Mouse (Mus musculus) neural tube, embryonic 11.5 days (tissue): ENCODE measurements around the gene Nrn1l. TPM values are rescaled to one million over a fixed set of nuclear protein-coding genes. Genes with fewer than 3 reads are reported as not detected.

Source experiments
- ATAC-seq: fragments of 200-750 bp; cut with Nextera tagmentation; 2 replicates; pipeline ENCODE4 v1.8.0; 2017; ENCODE audit warnings: moderate number of reproducible peaks, mild to moderate bottlenecking, moderate TSS enrichment, moderate library complexity; ENCODE audit not compliant: insufficient read depth, low FRiP score, low TSS enrichment
- DNase-seq: peaks from one replicate; pipeline ENCODE4 v3.0.0-alpha.2; 2015; ENCODE audit warnings: low spot score
- H3K27ac ChIP-seq: fragments of 300-500 bp; sonication (generic); 2 replicates; pipeline ENCODE4 v1.5.1; 2014; ENCODE audit warnings: low read depth, mild to moderate bottlenecking, low read length
- H3K27me3 ChIP-seq: fragments of 300-500 bp; sonication (generic); 2 replicates; pipeline ENCODE4 v1.6.1; 2014; ENCODE audit warnings: mild to moderate bottlenecking, low read length, mixed read lengths; ENCODE audit not compliant: control insufficient read depth, insufficient read depth
- H3K36me3 ChIP-seq: fragments of 300-500 bp; sonication (generic); 2 replicates; pipeline ENCODE4 v1.6.1; 2014; ENCODE audit warnings: mild to moderate bottlenecking, low read length, moderate library complexity, mixed read lengths; ENCODE audit not compliant: control insufficient read depth, insufficient read depth
- H3K4me1 ChIP-seq: fragments of 300-500 bp; sonication (generic); 2 replicates; pipeline ENCODE4 v1.6.1; 2014; ENCODE audit warnings: low read length, mixed read lengths; ENCODE audit not compliant: control insufficient read depth, insufficient read depth
- H3K4me2 ChIP-seq: fragments of 300-500 bp; sonication (generic); 2 replicates; pipeline ENCODE4 v1.6.1; 2014; ENCODE audit warnings: low read depth, mild to moderate bottlenecking, moderate library complexity
- H3K4me3 ChIP-seq: fragments of 300-500 bp; sonication (generic); 2 replicates; pipeline ENCODE4 v1.5.1; 2014; ENCODE audit warnings: low read depth, low read length
- H3K9ac ChIP-seq: fragments of 300-500 bp; sonication (generic); 2 replicates; pipeline ENCODE4 v1.6.1; 2014; ENCODE audit warnings: mild to moderate bottlenecking, low read length
- H3K9me3 ChIP-seq: fragments of 300-500 bp; sonication (generic); 2 replicates; pipeline ENCODE4 v1.6.1; 2016; ENCODE audit warnings: low read length; ENCODE audit not compliant: control insufficient read depth
- WGBS: fragments of 180-500 bp; shearing (Covaris S2); extraction: QIAGEN DNeasy Blood & Tissue Kit; methylation state at CpG from one replicate; pipeline ENCODE4 v1.1.7; 2014; 5-methylcytosine and 5-hydroxymethylcytosine counted together
- polyA plus RNA-seq: library from polyadenylated mRNA; unstranded; fragments of >200 nt; fragmentation: Nextera tagmentation; extraction: Ambion mirVana; gene quantifications from 2 replicates; pipeline ENCODE4 v1.2.1, GENCODE M21; 2014

The Nrn1l gene
- polyA plus RNA-seq, 1 experiment from 2014 or later: not detected

GRCm38 (mm10) chr8:105936866-105937475 is 43.6 kb downstream of the Nrn1l start:
- peak overlapping the region; percentile 74 for H3K4me3 ChIP-seq
- peak; percentile 91 for ATAC-seq
- H3K27me3 ChIP-seq: no peaks in the 10 kb centered on the region
- WGBS: under 1% methylated on average over 30 of the region's 30 CpGs
- peak overlapping the region; percentile 79 for H3K9ac ChIP-seq
- DNase-seq: peak; percentile 87
- no peaks in the 10 kb centered on the region for H3K36me3 ChIP-seq
- H3K4me2 ChIP-seq: peak overlapping the region; percentile 97
- H3K9me3 ChIP-seq: no peaks in the 10 kb centered on the region
- peaks cover 10% of the 10 kb centered on the region for H3K4me1 ChIP-seq
- H3K27ac ChIP-seq: peak overlapping the region; percentile 83

GRCm38 (mm10) chr8:105937496-105938305 is 44.3 kb downstream of the Nrn1l start:
- H3K27ac ChIP-seq: peak overlapping the region; percentile 83
- peak overlapping the region; percentile 79 for H3K9ac ChIP-seq
- H3K27me3 ChIP-seq: no peaks in the 10 kb centered on the region
- peak overlapping the region; percentile 97 for H3K4me2 ChIP-seq
- no peaks in the 10 kb centered on the region for H3K36me3 ChIP-seq
- WGBS: under 1% methylated on average over 33 of the region's 33 CpGs
- peak; percentile 51 for DNase-seq
- peaks cover 10% of the 10 kb centered on the region for H3K4me1 ChIP-seq
- H3K4me3 ChIP-seq: peak overlapping the region; percentile 74
- H3K9me3 ChIP-seq: no peaks in the 10 kb centered on the region
- peak; percentile 59 for ATAC-seq

- ATAC-seq (no peak), DNase-seq (no peak)
- H3K4me2 ChIP-seq: peak within 1 kb of the TSS; percentile 97
- peak within 1 kb of the TSS; percentile 79 for H3K9ac ChIP-seq
- no peaks in the 10 kb centered on the region for H3K36me3 ChIP-seq
- no peaks in the 10 kb centered on the region for H3K27me3 ChIP-seq
- peak within 1 kb of the TSS; percentile 83 for H3K27ac ChIP-seq
- peaks cover 10% of the 10 kb centered on the region for H3K4me1 ChIP-seq
- WGBS: 43% methylated on average over 4 of the region's 4 CpGs
- H3K9me3 ChIP-seq: no peaks in the 10 kb centered on the region
- peak within 1 kb of the TSS; percentile 74 for H3K4me3 ChIP-seq
These were observed 44.9 kb downstream of the Nrn1l start, which contains the start of gene Psmb10 for GRCm38 (mm10) chr8:105938306-105938669. TSS of gene Psmb10 (minus strand) at chr8:105938444.

- no peak for DNase-seq
- Histone ChIP-seq H3K4me3 (no peak overlapping the region), H3K27me3 (no peaks in the 10 kb centered on the region), H3K4me2 (no peak overlapping the region), H3K9me3 (no peaks in the 10 kb centered on the region), H3K9ac (no peak overlapping the region), H3K36me3 (peaks cover 5% of the 10 kb centered on the region), H3K27ac (no peak overlapping the region), H3K4me1 (peaks cover 4% of the 10 kb centered on the region; the same call in 1 of the 2 replicates)
- ATAC-seq: no peak
- 96% methylated on average over 11 of the region's 11 CpGs for WGBS
These were observed 48.7 kb downstream of the Nrn1l start for GRCm38 (mm10) chr8:105942026-105942425.

- Histone ChIP-seq H3K36me3 (peaks cover 5% of the 10 kb centered on the region), H3K27me3 (no peaks in the 10 kb centered on the region), H3K4me3 (no peak overlapping the region), H3K4me1 (peaks cover 4% of the 10 kb centered on the region; the same call in 1 of the 2 replicates), H3K9ac (no peak overlapping the region), H3K4me2 (no peak overlapping the region), H3K27ac (no peak overlapping the region), H3K9me3 (no peaks in the 10 kb centered on the region)
- no peak for ATAC-seq
- no peak for DNase-seq
- WGBS: 100% methylated on average over 5 of the region's 5 CpGs
These were observed 49.2 kb downstream of the Nrn1l start for GRCm38 (mm10) chr8:105942542-105942941.

GRCm38 (mm10) chr8:105943321-105943739 is 50.0 kb downstream of the Nrn1l start, which contains the start of gene Lcat:
TSS of gene Lcat (minus strand) at chr8:105943382.
- no peak for DNase-seq
- 81% methylated on average over 8 of the region's 8 CpGs for WGBS
- H3K9me3 ChIP-seq: no peaks in the 10 kb centered on the region
- H3K4me3 ChIP-seq: no peak within 1 kb of the TSS
- H3K27ac ChIP-seq: no peak within 1 kb of the TSS
- ATAC-seq: no peak
- no peaks in the 10 kb centered on the region for H3K27me3 ChIP-seq
- H3K36me3 ChIP-seq: peaks cover 5% of the 10 kb centered on the region
- H3K4me2 ChIP-seq: no peak within 1 kb of the TSS
- H3K4me1 ChIP-seq: no peaks in the 10 kb centered on the region
- no peak within 1 kb of the TSS for H3K9ac ChIP-seq

Other genes starting within 250 kb of the Nrn1l start
- gene Carmil2, start 207.3 kb upstream of the Nrn1l start, polyA plus RNA-seq: 4.6 and 5.0 TPM in 2 replicates
- gene Acd, start 192.5 kb upstream of the Nrn1l start, polyA plus RNA-seq: 74.3 and 76.7 TPM in 2 replicates
- 23.1 and 24.1 TPM in 2 replicates for gene Pard6a, start 192.4 kb upstream of the Nrn1l start, polyA plus RNA-seq
- gene 4933405L10Rik, start 185.9 kb upstream of the Nrn1l start, polyA plus RNA-seq: 0.20 TPM in 1 of 2 replicates, not detected in the other
- 27.6 and 27.8 TPM in 2 replicates for gene Enkd1, start 185.4 kb upstream of the Nrn1l start, polyA plus RNA-seq
- 35.5 and 42.0 TPM in 2 replicates for gene Gfod2, start 134.9 kb upstream of the Nrn1l start, polyA plus RNA-seq
- gene Ranbp10, start 66.2 kb upstream of the Nrn1l start, polyA plus RNA-seq: 12.3 and 13.5 TPM in 2 replicates
- 0.18 and 0.24 TPM in 2 replicates for gene Tsnaxip1, start 65.8 kb upstream of the Nrn1l start, polyA plus RNA-seq
- 58.3 and 62.6 TPM in 2 replicates for gene Cenpt, start 40.3 kb upstream of the Nrn1l start, polyA plus RNA-seq
- 68.9 and 71.8 TPM in 2 replicates for gene Thap11, start 38.4 kb upstream of the Nrn1l start, polyA plus RNA-seq
- gene Nutf2, start 33.0 kb upstream of the Nrn1l start, polyA plus RNA-seq: 342 and 344 TPM in 2 replicates
- gene Edc4, start 12.7 kb upstream of the Nrn1l start, polyA plus RNA-seq: 50.0 and 50.5 TPM in 2 replicates
- gene Pskh1, start 6.9 kb downstream of the Nrn1l start, polyA plus RNA-seq: 18.1 and 20.4 TPM in 2 replicates
- gene Ctrl, start 40.3 kb downstream of the Nrn1l start, polyA plus RNA-seq: 1.1 TPM in 2 replicates
- 28.5 and 30.2 TPM in 2 replicates for gene Psmb10, start 44.9 kb downstream of the Nrn1l start, polyA plus RNA-seq
- gene Lcat, start 49.8 kb downstream of the Nrn1l start, polyA plus RNA-seq: 0.50 and 0.54 TPM in 2 replicates
- gene Slc12a4, start 72.5 kb downstream of the Nrn1l start, polyA plus RNA-seq: 10.3 and 13.0 TPM in 2 replicates
- gene Dpep3, start 85.9 kb downstream of the Nrn1l start, polyA plus RNA-seq: not detected in 2 replicates
- gene Dus2, start 97.8 kb downstream of the Nrn1l start, polyA plus RNA-seq: 14.5 and 18.6 TPM in 2 replicates
- gene Dpep2nb, start 112.4 kb downstream of the Nrn1l start, polyA plus RNA-seq: not detected in 2 replicates
- gene Ddx28, start 118.3 kb downstream of the Nrn1l start, polyA plus RNA-seq: 21.2 and 24.4 TPM in 2 replicates
- 3.4 and 3.6 TPM in 2 replicates for gene Nfatc3, start 165.3 kb downstream of the Nrn1l start, polyA plus RNA-seq
- 2.5 and 4.0 TPM in 2 replicates for gene Esrp2, start 243.4 kb downstream of the Nrn1l start, polyA plus RNA-seq